Mouse (Mus musculus): ENCODE data around the gene Lrrc63. TPM values are rescaled to one million over a fixed set of nuclear protein-coding genes. Genes with fewer than 3 reads are reported as not detected.

Lrrc63 gene
- total RNA-seq, 1 experiment = not detected

DNA sequence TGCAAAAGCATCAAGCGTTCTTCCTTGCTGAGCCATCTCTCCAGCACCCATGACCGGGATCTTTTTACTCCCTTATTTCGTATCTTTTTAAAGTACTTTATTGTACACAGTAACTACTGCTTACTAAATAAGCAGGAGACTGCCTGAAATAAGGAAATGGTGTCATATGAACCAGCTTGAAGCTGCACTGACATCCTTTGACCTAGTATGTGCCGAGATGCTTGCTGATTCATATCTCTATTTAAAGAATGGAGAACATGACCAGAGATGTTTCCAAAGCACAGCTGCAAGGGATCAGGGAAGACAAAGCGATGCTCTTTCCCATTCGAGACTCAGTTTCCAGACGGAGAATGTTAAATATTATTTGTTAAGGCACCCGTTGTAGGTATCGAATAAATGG is 33.7 kb upstream of the Lrrc63 start:
- Histone ChIP-seq H3K27ac (ENCODE audit: insufficient read depth, low read depth, low read length, poor library complexity, severe bottlenecking) (no peak overlapping the region), H3K36me3 (ENCODE audit: control insufficient read depth, insufficient read depth, low read length, poor library complexity, severe bottlenecking) (no peaks in the 10 kb centered on the region), H3K9ac (ENCODE audit: insufficient read depth, low read depth, low read length, poor library complexity, severe bottlenecking) (no peak overlapping the region), H3K4me1 (ENCODE audit: control insufficient read depth in 2 of 2, insufficient read depth in 2 of 2, low read length in 2 of 2, poor library complexity in 1 of 2) (no peaks in the 10 kb centered on the region), H3K9me3 (ENCODE audit: control insufficient read depth, insufficient read depth, low read depth, low read length) (no peaks in the 10 kb centered on the region), H3K4me3 (ENCODE audit: insufficient read depth in 1 of 2, low read depth in 1 of 2, low read length in 2 of 2, poor library complexity in 1 of 2, severe bottlenecking in 1 of 2) (no peak overlapping the region)
- TF ChIP-seq MAFK (IDR thresholded peaks at IDR 0.05; ENCODE audit: insufficient read depth, low read depth, low read length) (no peak), ZC3H11A (IDR thresholded peaks at IDR 0.05; ENCODE audit: borderline replicate concordance, low read depth, low read length) (no peak), HCFC1 (IDR thresholded peaks at IDR 0.05; ENCODE audit: borderline replicate concordance, insufficient read depth, low read length) (no peak), CHD2 (IDR thresholded peaks at IDR 0.05; ENCODE audit: low read depth, low read length) (no peak), ZNF384 (IDR thresholded peaks at IDR 0.05; ENCODE audit: low read depth, low read length) (no peak)
- in situ Hi-C loops (cut with MboI; ENCODE audit: low sequenced_read_pairs in 2 of 2, unreplicated experiment in 2 of 2) = no loop called here
- no peak for DNase-seq (ENCODE audit: low read depth, low spot score)

DNA sequence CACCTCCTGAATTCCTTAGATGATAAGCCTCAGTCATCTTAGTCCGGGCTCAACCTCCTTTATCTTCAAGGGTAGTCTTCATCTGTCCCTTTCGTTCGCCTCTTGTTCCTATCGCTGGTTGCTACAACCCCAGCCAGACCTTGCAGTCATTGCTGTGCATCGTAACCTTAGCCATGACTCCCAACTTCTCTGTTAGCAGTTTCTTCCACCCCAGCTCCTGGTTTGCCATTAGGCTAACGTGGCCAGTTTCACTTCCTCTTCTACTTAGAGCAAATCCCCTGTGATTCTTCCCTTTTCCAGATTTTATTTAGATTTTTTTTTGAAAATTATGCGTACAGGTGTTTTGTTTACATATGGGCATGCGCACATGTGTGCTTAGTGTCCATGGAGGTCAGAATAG is 33.2 kb upstream of the Lrrc63 start:
- Histone ChIP-seq H3K9ac (ENCODE audit: insufficient read depth, low read depth, low read length, poor library complexity, severe bottlenecking) (no peak overlapping the region), H3K36me3 (ENCODE audit: control insufficient read depth, insufficient read depth, low read length, poor library complexity, severe bottlenecking) (no peaks in the 10 kb centered on the region), H3K4me3 (ENCODE audit: insufficient read depth in 1 of 2, low read depth in 1 of 2, low read length in 2 of 2, poor library complexity in 1 of 2, severe bottlenecking in 1 of 2) (no peak overlapping the region), H3K27ac (ENCODE audit: insufficient read depth, low read depth, low read length, poor library complexity, severe bottlenecking) (no peak overlapping the region), H3K9me3 (ENCODE audit: control insufficient read depth, insufficient read depth, low read depth, low read length) (no peaks in the 10 kb centered on the region), H3K4me1 (ENCODE audit: control insufficient read depth in 2 of 2, insufficient read depth in 2 of 2, low read length in 2 of 2, poor library complexity in 1 of 2) (no peaks in the 10 kb centered on the region)
- in situ Hi-C loops (cut with MboI; ENCODE audit: low sequenced_read_pairs in 2 of 2, unreplicated experiment in 2 of 2) = no loop called here
- TF ChIP-seq MAFK (IDR thresholded peaks at IDR 0.05; ENCODE audit: insufficient read depth, low read depth, low read length) (no peak), ZNF384 (IDR thresholded peaks at IDR 0.05; ENCODE audit: low read depth, low read length) (no peak), CHD2 (IDR thresholded peaks at IDR 0.05; ENCODE audit: low read depth, low read length) (no peak), ZC3H11A (IDR thresholded peaks at IDR 0.05; ENCODE audit: borderline replicate concordance, low read depth, low read length) (no peak)
- no peak for DNase-seq (ENCODE audit: low read depth, low spot score)

DNA sequence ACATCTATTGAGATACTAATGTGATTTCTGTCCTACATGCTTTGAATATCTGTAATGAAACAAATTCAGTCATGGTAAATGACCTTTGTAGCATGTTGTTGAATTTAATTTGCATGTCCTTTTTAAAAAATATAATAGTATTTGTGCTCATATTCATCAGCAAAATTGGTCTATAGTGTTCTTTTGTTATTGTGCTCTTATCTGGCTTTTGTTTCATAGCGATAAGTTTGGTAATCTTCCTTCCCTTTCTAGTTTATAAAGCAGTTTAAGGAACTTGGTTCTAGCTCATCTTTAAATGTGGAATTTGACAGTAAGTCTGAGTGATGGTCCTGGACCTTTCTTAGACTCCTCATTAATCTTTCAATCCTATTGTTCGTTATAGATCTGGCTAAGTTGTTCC is 28.7 kb upstream of the Lrrc63 start:
- Histone ChIP-seq H3K4me1 (ENCODE audit: control insufficient read depth in 2 of 2, insufficient read depth in 2 of 2, low read length in 2 of 2, poor library complexity in 1 of 2) (no peaks in the 10 kb centered on the region), H3K9me3 (ENCODE audit: control insufficient read depth, insufficient read depth, low read depth, low read length) (no peaks in the 10 kb centered on the region), H3K9ac (ENCODE audit: insufficient read depth, low read depth, low read length, poor library complexity, severe bottlenecking) (no peak overlapping the region), H3K36me3 (ENCODE audit: control insufficient read depth, insufficient read depth, low read length, poor library complexity, severe bottlenecking) (no peaks in the 10 kb centered on the region), H3K27ac (ENCODE audit: insufficient read depth, low read depth, low read length, poor library complexity, severe bottlenecking) (no peak overlapping the region), H3K4me3 (ENCODE audit: insufficient read depth in 1 of 2, low read depth in 1 of 2, low read length in 2 of 2, poor library complexity in 1 of 2, severe bottlenecking in 1 of 2) (no peak overlapping the region)
- in situ Hi-C loops (cut with MboI; ENCODE audit: low sequenced_read_pairs in 2 of 2, unreplicated experiment in 2 of 2) = no loop called here
- DNase-seq (ENCODE audit: low read depth, low spot score) = no peak
- TF ChIP-seq HCFC1 (IDR thresholded peaks at IDR 0.05; ENCODE audit: borderline replicate concordance, insufficient read depth, low read length) (no peak), ZNF384 (IDR thresholded peaks at IDR 0.05; ENCODE audit: low read depth, low read length) (no peak), CHD2 (IDR thresholded peaks at IDR 0.05; ENCODE audit: low read depth, low read length) (no peak)

DNA sequence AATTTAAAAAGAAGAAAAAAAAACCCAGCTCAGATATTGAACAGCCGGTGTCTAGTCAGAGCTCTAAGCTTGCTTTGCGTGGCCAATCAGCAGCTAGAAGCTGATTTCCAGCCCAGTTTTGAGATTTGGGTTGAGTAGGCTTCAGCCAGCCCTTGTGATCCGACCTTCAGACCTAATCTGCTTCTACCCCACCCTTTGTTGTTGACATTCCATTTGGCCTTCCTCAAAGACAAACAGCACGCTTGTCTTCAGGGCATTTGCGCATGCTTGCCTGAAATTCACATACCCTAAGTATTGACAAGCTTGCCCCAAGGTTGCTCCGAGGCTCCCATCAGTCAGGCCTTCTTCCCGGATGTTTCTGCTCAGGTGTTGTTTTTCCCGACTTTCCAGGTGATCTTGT is 23.8 kb upstream of the Lrrc63 start:
- no peak for DNase-seq (ENCODE audit: low read depth, low spot score)
- Histone ChIP-seq H3K36me3 (ENCODE audit: control insufficient read depth, insufficient read depth, low read length, poor library complexity, severe bottlenecking) (no peaks in the 10 kb centered on the region), H3K9ac (ENCODE audit: insufficient read depth, low read depth, low read length, poor library complexity, severe bottlenecking) (no peak overlapping the region), H3K4me3 (ENCODE audit: insufficient read depth in 1 of 2, low read depth in 1 of 2, low read length in 2 of 2, poor library complexity in 1 of 2, severe bottlenecking in 1 of 2) (no peak overlapping the region), H3K9me3 (ENCODE audit: control insufficient read depth, insufficient read depth, low read depth, low read length) (no peaks in the 10 kb centered on the region), H3K27ac (ENCODE audit: insufficient read depth, low read depth, low read length, poor library complexity, severe bottlenecking) (no peak overlapping the region), H3K4me1 (ENCODE audit: control insufficient read depth in 2 of 2, insufficient read depth in 2 of 2, low read length in 2 of 2, poor library complexity in 1 of 2) (no peaks in the 10 kb centered on the region)
- no peak for TF ChIP-seq CHD2 (IDR thresholded peaks at IDR 0.05; ENCODE audit: low read depth, low read length)
- in situ Hi-C loops (cut with MboI; ENCODE audit: low sequenced_read_pairs in 2 of 2, unreplicated experiment in 2 of 2) = no loop called here

DNA sequence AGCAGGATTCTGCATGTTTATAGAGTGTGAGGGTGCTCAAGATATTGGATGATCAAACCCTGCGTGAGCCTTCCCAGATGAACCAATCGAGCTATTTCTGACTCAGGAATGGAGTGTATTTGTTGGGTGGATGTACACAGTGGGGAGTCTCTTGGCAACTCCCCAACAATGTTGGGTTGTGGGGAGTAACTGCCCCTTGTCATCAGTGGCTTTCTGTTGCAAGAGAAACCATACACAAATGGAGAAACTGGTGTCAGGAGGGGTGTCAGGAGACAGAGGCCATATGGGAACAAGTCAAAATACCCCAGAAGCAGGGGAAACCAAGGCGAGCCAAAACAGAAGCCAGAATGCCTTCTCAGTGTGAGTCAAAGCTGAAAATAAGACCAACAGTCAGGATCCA is 20.5 kb upstream of the Lrrc63 start:
- Histone ChIP-seq H3K4me1 (ENCODE audit: control insufficient read depth in 2 of 2, insufficient read depth in 2 of 2, low read length in 2 of 2, poor library complexity in 1 of 2) (no peaks in the 10 kb centered on the region), H3K27ac (ENCODE audit: insufficient read depth, low read depth, low read length, poor library complexity, severe bottlenecking) (no peak overlapping the region), H3K9ac (ENCODE audit: insufficient read depth, low read depth, low read length, poor library complexity, severe bottlenecking) (no peak overlapping the region), H3K9me3 (ENCODE audit: control insufficient read depth, insufficient read depth, low read depth, low read length) (no peaks in the 10 kb centered on the region), H3K36me3 (ENCODE audit: control insufficient read depth, insufficient read depth, low read length, poor library complexity, severe bottlenecking) (no peaks in the 10 kb centered on the region), H3K4me3 (ENCODE audit: insufficient read depth in 1 of 2, low read depth in 1 of 2, low read length in 2 of 2, poor library complexity in 1 of 2, severe bottlenecking in 1 of 2) (no peak overlapping the region)
- no peak for DNase-seq (ENCODE audit: low read depth, low spot score)
- in situ Hi-C loops (cut with MboI; ENCODE audit: low sequenced_read_pairs in 2 of 2, unreplicated experiment in 2 of 2) = no loop called here
- TF ChIP-seq HCFC1 (IDR thresholded peaks at IDR 0.05; ENCODE audit: borderline replicate concordance, insufficient read depth, low read length) = no peak
